Mouse (Mus musculus) cerebral cortex, adult 2 months (tissue): Measurements from ENCODE around the gene Mycl.

ENCODE experiments used
- WGBS: fragments of 180-500 bp; shearing (Covaris S2); methylation state at CpG from one replicate; pipeline ENCODE4 v1.1.7; 2018; 5-methylcytosine and 5-hydroxymethylcytosine counted together

Gene Mycl

GRCm38 (mm10) chr4:122995404-122996220 is at the start of gene Mycl:
Gene Mycl, plus strand, starts transcription at chr4:122995652.
- 1% methylated on average over 68 of the region's 69 CpGs for WGBS

- 75% methylated on average over 3 of the region's 3 CpGs for WGBS
These were observed 48.2 kb upstream of the Mycl start for GRCm38 (mm10) chr4:122947223-122947622.

- 96% methylated on average over 8 of the region's 8 CpGs for WGBS
These were observed 46.4 kb upstream of the Mycl start for GRCm38 (mm10) chr4:122949096-122949495.

GRCm38 (mm10) chr4:122954680-122955411 is 40.6 kb upstream of the Mycl start:
- 61% methylated on average over 5 of the region's 5 CpGs for WGBS

GRCm38 (mm10) chr4:122955412-122956136 is 39.9 kb upstream of the Mycl start:
- WGBS, result 8% methylated on average over 17 of the region's 17 CpGs

- WGBS, result 81% methylated on average over 4 of the region's 6 CpGs
These were observed 39.2 kb upstream of the Mycl start for GRCm38 (mm10) chr4:122956301-122956700.

- WGBS, result 33% methylated on average over 6 of the region's 6 CpGs
These were observed 36.9 kb upstream of the Mycl start for GRCm38 (mm10) chr4:122958491-122959031.

- WGBS, result 18% methylated on average over 8 of the region's 8 CpGs
These were observed 35.6 kb upstream of the Mycl start for GRCm38 (mm10) chr4:122959816-122960215.

GRCm38 (mm10) chr4:122960321-122961099 is 34.9 kb upstream of the Mycl start:
- WGBS, result under 1% methylated on average over 43 of the region's 43 CpGs

- 5% methylated on average over 27 of the region's 27 CpGs for WGBS
These were observed 34.3 kb upstream of the Mycl start, which contains the start of gene Mfsd2a for GRCm38 (mm10) chr4:122961100-122961567. Gene Mfsd2a, minus strand, starts transcription at chr4:122961188.

GRCm38 (mm10) chr4:122961589-122961988 is 33.9 kb upstream of the Mycl start:
- WGBS, result 64% methylated on average over 6 of the region's 6 CpGs

GRCm38 (mm10) chr4:122962751-122963150 is 32.7 kb upstream of the Mycl start:
- WGBS, result 61% methylated on average over 8 of the region's 8 CpGs

- WGBS, result 86% methylated on average over 4 of the region's 4 CpGs
These were observed 27.3 kb upstream of the Mycl start for GRCm38 (mm10) chr4:122968106-122968505.

GRCm38 (mm10) chr4:122971191-122971590 is 24.3 kb upstream of the Mycl start:
- 83% methylated on average over 4 of the region's 4 CpGs for WGBS

- WGBS, result 83% methylated on average over 4 of the region's 4 CpGs
These were observed 23.8 kb upstream of the Mycl start for GRCm38 (mm10) chr4:122971646-122972045.

GRCm38 (mm10) chr4:122972056-122972455 is 23.4 kb upstream of the Mycl start:
- 68% methylated on average over 8 of the region's 8 CpGs for WGBS

GRCm38 (mm10) chr4:122974976-122975520 is 20.4 kb upstream of the Mycl start:
- WGBS, result 95% methylated on average over 5 of the region's 5 CpGs

- WGBS, result 90% methylated on average over 4 of the region's 4 CpGs
These were observed 18.6 kb upstream of the Mycl start for GRCm38 (mm10) chr4:122976885-122977284.

GRCm38 (mm10) chr4:122978850-122979249 is 16.6 kb upstream of the Mycl start:
- WGBS, result 81% methylated on average over 2 of the region's 2 CpGs

- WGBS, result 86% methylated on average over 3 of the region's 3 CpGs
These were observed 15.6 kb upstream of the Mycl start for GRCm38 (mm10) chr4:122979826-122980225.

- 66% methylated on average over 2 of the region's 2 CpGs for WGBS
These were observed 14.8 kb upstream of the Mycl start for GRCm38 (mm10) chr4:122980684-122981083.
